Mouse (Mus musculus): ENCODE results near the gene Camkk2. TPM values are rescaled to one million over a fixed set of nuclear protein-coding genes. Genes with fewer than 3 reads are reported as not detected.

Camkk2 gene
- polyA plus RNA-seq, 1 experiment from 2014 or later, result 38.9 TPM

DNA sequence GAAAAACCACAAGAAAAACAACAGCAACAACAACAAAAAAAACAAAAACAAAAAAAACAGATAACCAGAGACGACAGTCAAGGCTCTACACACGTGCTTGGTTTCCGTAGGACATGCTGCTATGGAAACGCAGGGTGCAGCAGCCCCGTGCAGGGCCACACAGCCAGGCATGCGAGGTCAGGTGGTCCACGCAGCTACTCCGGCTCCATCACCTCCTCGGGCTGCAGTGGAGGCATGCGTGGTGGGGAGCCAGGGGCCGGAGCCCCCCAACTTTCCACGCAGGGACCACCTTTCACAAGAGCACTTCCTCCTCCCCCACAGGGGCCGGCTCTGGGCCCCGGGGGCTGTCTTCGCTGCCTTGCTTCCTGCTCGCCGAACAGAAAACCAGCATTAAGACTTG lies 45.3 kb downstream of the Camkk2 start:
- Histone ChIP-seq H3K4me2 (replicated peaks) (peak overlapping the region; percentile 13; the same call in 1 of the 2 replicates), H3K27me3 (no peaks in the 10 kb centered on the region), H3K36me3 (no peaks in the 10 kb centered on the region; the same call in 1 of the 2 replicates), H3K4me3 (replicated peaks) (no peak overlapping the region), H3K4me1 (peaks cover 25% of the 10 kb centered on the region), H3K9me3 (replicated peaks) (no peaks in the 10 kb centered on the region), H3K27ac (replicated peaks) (no peak overlapping the region), H3K9ac (no peak overlapping the region)
- ATAC-seq (ENCODE audit: insufficient number of reproducible peaks, low FRiP score, low TSS enrichment, low read depth), result no peak
- WGBS, result 54% methylated on average over 17 of the region's 17 CpGs

DNA sequence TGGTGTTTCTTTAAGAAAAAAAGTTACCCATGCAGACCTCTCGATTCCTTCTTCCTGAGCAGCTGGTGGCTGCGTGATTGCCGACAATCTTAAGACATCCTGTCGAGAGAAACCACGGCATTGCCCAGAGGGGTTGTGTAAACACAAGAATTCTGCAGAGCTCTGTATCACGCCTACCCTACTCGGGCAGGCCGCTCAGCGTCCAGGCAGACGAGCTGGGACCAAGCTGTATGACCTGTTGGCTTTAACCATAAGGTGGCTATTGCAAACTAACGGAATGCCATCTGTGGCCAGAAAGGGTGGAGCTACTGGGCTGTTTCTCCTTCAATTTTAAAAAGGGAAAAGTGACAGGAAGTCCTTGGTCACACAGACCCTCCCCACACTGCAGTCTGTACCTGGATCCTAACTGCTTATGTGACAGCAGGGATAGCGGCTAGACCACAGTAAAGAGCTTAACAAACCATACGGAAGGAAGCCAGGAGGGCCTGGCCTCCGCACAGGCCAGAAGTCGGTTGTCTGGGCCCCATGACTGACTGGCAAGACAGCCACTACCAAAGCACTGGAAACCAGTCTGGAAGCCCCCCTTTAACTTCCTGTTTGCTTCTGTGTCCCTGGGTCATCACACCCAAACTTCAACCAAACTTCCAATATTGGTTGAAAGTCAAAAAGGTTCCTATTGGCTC lies 47.1 kb downstream of the Camkk2 start:
- no peaks in the 10 kb centered on the region; the same call in 1 of the 2 replicates for H3K36me3 ChIP-seq
- peaks cover 25% of the 10 kb centered on the region for H3K4me1 ChIP-seq
- 23% methylated on average over 15 of the region's 15 CpGs for WGBS
- H3K9me3 ChIP-seq (replicated peaks), result no peaks in the 10 kb centered on the region
- no peak overlapping the region for H3K9ac ChIP-seq
- H3K27ac ChIP-seq (replicated peaks), result peak overlapping the region; percentile 78
- no peak overlapping the region for H3K4me3 ChIP-seq (replicated peaks)
- H3K4me2 ChIP-seq (replicated peaks), result 0 out of 2 replicates have a peak overlapping the region, but pooled peaks have one; percentile 15
- no peaks in the 10 kb centered on the region for H3K27me3 ChIP-seq
- ATAC-seq (ENCODE audit: insufficient number of reproducible peaks, low FRiP score, low TSS enrichment, low read depth), result no peak

DNA sequence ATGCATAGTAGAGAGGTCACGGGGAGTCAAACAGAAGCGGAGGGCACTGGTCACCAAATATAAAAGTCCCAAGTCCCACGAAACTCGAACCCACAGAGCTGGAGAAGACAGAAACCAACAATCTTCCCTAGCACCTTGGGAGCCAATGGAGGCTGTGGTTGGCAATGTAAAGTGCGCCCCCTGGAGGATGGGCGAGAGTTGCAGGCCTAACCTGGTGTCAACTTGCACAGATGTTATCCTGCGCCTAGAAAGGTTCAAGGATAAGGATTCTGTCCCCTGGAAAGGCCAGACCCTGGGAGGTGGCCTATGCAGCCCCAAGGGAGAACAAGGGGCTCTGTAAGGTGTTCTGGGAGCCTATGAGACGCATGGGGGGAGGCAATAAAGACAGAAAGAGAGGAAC lies 47.9 kb downstream of the Camkk2 start:
- no peak for ATAC-seq (ENCODE audit: insufficient number of reproducible peaks, low FRiP score, low TSS enrichment, low read depth)
- H3K4me2 ChIP-seq (replicated peaks), result no peak overlapping the region
- no peak overlapping the region for H3K4me3 ChIP-seq (replicated peaks)
- no peaks in the 10 kb centered on the region for H3K9me3 ChIP-seq (replicated peaks)
- WGBS, result 65% methylated on average over 8 of the region's 8 CpGs
- no peaks in the 10 kb centered on the region; the same call in 1 of the 2 replicates for H3K36me3 ChIP-seq
- peak overlapping the region; percentile 78; the same call in 1 of the 2 replicates for H3K27ac ChIP-seq (replicated peaks)
- peaks cover 25% of the 10 kb centered on the region for H3K4me1 ChIP-seq
- H3K9ac ChIP-seq, result no peak overlapping the region
- no peaks in the 10 kb centered on the region for H3K27me3 ChIP-seq

DNA sequence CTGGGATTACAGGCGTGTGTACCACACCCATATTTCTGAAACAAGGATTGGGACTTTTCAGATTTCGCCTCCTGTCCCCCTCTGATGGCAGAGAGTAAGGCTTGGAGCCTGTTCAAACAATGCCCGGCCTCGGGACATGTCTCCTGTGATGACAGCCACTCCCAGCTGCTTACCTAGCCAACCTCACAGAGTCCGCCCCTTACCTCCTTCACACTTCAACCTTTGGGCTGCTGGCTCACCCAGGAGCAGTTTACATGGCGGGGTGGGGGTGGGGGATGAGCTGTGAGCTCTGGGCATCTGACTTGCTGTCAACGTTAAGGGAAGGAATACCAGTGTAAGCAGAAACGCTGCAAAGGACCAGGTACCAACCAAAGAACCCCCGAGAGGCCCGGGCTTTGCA lies 48.4 kb downstream of the Camkk2 start:
- no peak for ATAC-seq (ENCODE audit: insufficient number of reproducible peaks, low FRiP score, low TSS enrichment, low read depth)
- Histone ChIP-seq H3K36me3 (no peaks in the 10 kb centered on the region; the same call in 1 of the 2 replicates), H3K4me3 (replicated peaks) (no peak overlapping the region), H3K9me3 (replicated peaks) (no peaks in the 10 kb centered on the region), H3K9ac (no peak overlapping the region), H3K27me3 (no peaks in the 10 kb centered on the region), H3K27ac (replicated peaks) (no peak overlapping the region), H3K4me2 (replicated peaks) (no peak overlapping the region), H3K4me1 (peaks cover 25% of the 10 kb centered on the region)
- 69% methylated on average over 10 of the region's 10 CpGs for WGBS

DNA sequence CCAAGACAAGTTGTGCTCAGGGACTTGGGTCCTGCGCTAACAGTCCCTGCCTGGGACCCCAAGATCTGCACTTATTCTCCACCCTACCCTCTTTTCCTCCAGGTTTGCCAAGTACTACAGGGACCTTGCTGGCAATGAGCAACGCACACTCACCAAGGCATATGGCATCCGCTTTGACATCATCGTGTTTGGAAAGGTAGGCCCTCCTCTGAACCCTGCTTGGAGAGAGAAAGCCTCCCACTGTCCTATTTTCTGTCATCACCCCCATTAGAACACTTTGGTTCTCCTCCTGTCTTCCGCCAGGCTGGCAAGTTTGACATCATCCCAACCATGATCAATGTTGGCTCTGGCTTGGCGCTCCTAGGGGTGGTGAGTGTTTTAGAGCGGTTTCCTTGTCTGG lies 52.1 kb downstream of the Camkk2 start:
- Histone ChIP-seq H3K9ac (no peak overlapping the region), H3K27ac (replicated peaks) (no peak overlapping the region), H3K36me3 (no peaks in the 10 kb centered on the region), H3K4me2 (replicated peaks) (no peak overlapping the region), H3K4me1 (peaks cover 11% of the 10 kb centered on the region), H3K9me3 (replicated peaks) (no peaks in the 10 kb centered on the region), H3K4me3 (replicated peaks) (no peak overlapping the region), H3K27me3 (no peaks in the 10 kb centered on the region)
- no peak for ATAC-seq (ENCODE audit: insufficient number of reproducible peaks, low FRiP score, low TSS enrichment, low read depth)
- 90% methylated on average over 7 of the region's 7 CpGs for whole genome bisulfite sequencing

DNA sequence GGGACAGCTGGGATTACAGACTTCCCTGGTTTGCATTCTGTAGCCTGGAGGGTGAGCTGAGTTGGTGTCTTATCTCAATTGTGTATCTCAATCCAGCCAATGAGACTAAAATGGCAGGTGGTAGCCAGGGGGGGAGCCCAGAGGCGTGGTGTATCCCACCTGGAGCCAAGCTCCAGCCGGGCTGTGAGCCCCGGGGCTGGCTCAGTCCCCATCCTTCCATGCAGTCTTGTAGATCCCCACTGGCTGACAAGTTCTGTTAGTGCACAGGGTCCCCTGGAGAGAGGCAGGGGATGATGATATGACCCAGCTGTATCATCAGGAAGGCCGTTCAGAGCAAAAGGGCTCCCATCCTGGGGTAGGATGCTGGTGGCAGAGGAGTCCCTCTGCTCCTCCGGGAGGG lies 52.6 kb downstream of the Camkk2 start:
- H3K4me3 ChIP-seq (replicated peaks), result no peak overlapping the region
- 69% methylated on average over 5 of the region's 5 CpGs for WGBS
- H3K27ac ChIP-seq (replicated peaks), result no peak overlapping the region
- H3K9ac ChIP-seq, result no peak overlapping the region
- 0 out of 2 replicates have a peak, but pooled peaks have one; percentile 13 for ATAC-seq (ENCODE audit: insufficient number of reproducible peaks, low FRiP score, low TSS enrichment, low read depth)
- no peaks in the 10 kb centered on the region for H3K36me3 ChIP-seq
- peaks cover 7% of the 10 kb centered on the region; the same call in 1 of the 2 replicates for H3K4me1 ChIP-seq
- no peaks in the 10 kb centered on the region for H3K9me3 ChIP-seq (replicated peaks)
- no peak overlapping the region for H3K4me2 ChIP-seq (replicated peaks)
- H3K27me3 ChIP-seq, result no peaks in the 10 kb centered on the region

DNA sequence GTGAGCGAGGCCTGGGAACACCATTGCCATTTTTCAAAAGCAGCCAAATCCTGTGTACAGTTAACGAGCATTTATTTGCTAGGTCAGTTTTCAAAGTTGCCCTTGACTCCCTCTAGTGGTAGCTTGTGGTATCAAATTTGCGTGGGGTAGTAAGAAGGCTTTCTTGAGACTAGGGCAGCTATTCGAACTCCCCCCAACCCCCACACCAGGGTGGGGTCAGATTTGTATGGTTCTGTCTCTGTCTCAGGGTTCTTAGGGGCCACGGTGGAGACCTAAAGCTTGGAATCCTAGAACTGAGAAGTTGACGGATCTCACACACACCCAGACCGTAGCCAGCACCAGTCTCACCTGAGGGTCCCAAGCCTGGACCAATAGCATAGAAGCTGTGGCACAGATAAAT lies 53.1 kb downstream of the Camkk2 start:
- ATAC-seq (ENCODE audit: insufficient number of reproducible peaks, low FRiP score, low TSS enrichment, low read depth), result no peak
- 20% methylated on average over 7 of the region's 7 CpGs for WGBS

DNA sequence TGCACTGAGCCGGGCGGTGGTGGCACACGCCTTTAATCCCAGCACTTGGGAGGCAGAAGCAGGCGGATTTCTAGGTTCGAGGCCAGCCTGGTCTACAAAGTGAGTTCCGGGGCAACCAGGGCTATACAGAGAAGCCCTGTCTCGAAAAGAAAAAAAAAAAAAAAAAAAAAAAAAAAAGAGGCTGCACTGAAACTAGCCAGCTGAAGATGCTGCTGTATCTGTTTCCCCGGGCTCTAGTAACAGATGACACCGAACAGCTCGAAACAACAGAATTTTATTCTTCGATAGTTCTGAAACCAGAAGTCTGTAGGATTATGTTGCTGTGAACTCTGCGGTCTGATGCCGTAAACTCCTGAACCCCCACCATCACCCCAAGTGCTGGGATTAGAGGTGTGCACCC lies 53.8 kb downstream of the Camkk2 start:
- H3K4me1 ChIP-seq, result 0 out of 2 replicates have a peak, but pooled peaks cover 3% of the 10 kb centered on the region
- WGBS, result 91% methylated on average over 13 of the region's 13 CpGs

More for the DNA sequence above, 53.1 kb downstream of the Camkk2 start:
- H3K4me3 ChIP-seq (replicated peaks), result no peak overlapping the region
- H3K27ac ChIP-seq (replicated peaks), result no peak overlapping the region
- no peaks in the 10 kb centered on the region for H3K9me3 ChIP-seq (replicated peaks)
- H3K4me2 ChIP-seq (replicated peaks), result no peak overlapping the region
- H3K27me3 ChIP-seq, result no peaks in the 10 kb centered on the region
- H3K9ac ChIP-seq, result no peak overlapping the region
- H3K4me1 ChIP-seq, result 0 out of 2 replicates have a peak, but pooled peaks cover 3% of the 10 kb centered on the region
- H3K36me3 ChIP-seq, result no peaks in the 10 kb centered on the region

DNA sequence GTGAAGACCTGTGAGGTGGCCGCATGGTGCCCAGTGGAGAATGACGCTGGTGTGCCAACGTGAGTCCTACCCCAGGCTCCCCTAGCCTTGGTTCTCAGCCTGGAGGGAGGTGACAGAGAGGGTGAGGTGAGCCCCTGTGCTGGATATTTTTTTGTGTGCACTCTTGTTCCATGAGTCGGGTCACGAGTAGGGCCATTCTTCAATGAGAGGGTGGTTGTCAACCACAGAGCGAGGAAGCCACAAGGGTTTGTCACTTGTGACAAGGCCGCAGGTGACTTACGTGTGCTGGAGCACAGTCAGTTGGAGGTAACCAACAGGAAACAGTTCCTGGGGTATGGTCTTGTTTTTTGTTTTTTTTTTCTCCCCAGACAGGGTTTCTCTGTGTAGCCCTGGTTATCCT lies 60.0 kb downstream of the Camkk2 start:
- H3K9ac ChIP-seq, result no peak overlapping the region
- no peaks in the 10 kb centered on the region for H3K27me3 ChIP-seq
- no peaks in the 10 kb centered on the region for H3K36me3 ChIP-seq
- H3K4me3 ChIP-seq (replicated peaks), result no peak overlapping the region
- no peak overlapping the region for H3K27ac ChIP-seq (replicated peaks)
- H3K4me2 ChIP-seq (replicated peaks), result no peak overlapping the region
- H3K4me1 ChIP-seq, result no peaks in the 10 kb centered on the region
- 94% methylated on average over 8 of the region's 8 CpGs for whole genome bisulfite sequencing
- no peak; the same call in 1 of the 2 replicates for ATAC-seq (ENCODE audit: insufficient number of reproducible peaks, low FRiP score, low TSS enrichment, low read depth)
- H3K9me3 ChIP-seq (replicated peaks), result no peaks in the 10 kb centered on the region

More for the DNA sequence above, 53.8 kb downstream of the Camkk2 start:
- Histone ChIP-seq H3K4me2 (replicated peaks) (no peak overlapping the region), H3K9me3 (replicated peaks) (no peaks in the 10 kb centered on the region), H3K27me3 (no peaks in the 10 kb centered on the region), H3K36me3 (no peaks in the 10 kb centered on the region), H3K27ac (replicated peaks) (no peak overlapping the region), H3K4me3 (replicated peaks) (no peak overlapping the region), H3K9ac (no peak overlapping the region)
- ATAC-seq (ENCODE audit: insufficient number of reproducible peaks, low FRiP score, low TSS enrichment, low read depth), result no peak

DNA sequence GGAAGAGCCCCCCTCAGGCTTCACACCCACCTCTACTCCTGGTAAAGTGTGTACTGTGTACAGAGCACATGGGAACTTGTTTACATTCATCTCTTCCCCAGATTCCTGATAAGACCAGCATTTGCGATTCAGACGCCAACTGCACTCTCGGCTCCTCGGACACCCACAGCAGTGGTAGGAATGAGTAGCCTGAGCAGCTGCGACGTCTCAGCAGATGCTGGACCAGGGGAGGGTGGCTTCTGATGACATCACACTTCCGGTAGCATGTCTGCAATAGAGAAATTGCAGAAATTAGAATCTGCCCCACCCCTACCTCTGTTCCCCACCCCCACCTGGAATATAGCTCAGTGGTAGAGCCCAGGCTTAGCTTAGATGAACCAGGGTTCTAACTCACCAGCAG lies 60.8 kb downstream of the Camkk2 start:
- 67% methylated on average over 7 of the region's 7 CpGs for WGBS
- no peak for ATAC-seq (ENCODE audit: insufficient number of reproducible peaks, low FRiP score, low TSS enrichment, low read depth)
- Histone ChIP-seq H3K27ac (replicated peaks) (no peak overlapping the region), H3K36me3 (no peaks in the 10 kb centered on the region), H3K4me3 (replicated peaks) (no peak overlapping the region), H3K4me2 (replicated peaks) (no peak overlapping the region), H3K4me1 (no peaks in the 10 kb centered on the region), H3K9me3 (replicated peaks) (no peaks in the 10 kb centered on the region), H3K27me3 (no peaks in the 10 kb centered on the region), H3K9ac (no peak overlapping the region)

DNA sequence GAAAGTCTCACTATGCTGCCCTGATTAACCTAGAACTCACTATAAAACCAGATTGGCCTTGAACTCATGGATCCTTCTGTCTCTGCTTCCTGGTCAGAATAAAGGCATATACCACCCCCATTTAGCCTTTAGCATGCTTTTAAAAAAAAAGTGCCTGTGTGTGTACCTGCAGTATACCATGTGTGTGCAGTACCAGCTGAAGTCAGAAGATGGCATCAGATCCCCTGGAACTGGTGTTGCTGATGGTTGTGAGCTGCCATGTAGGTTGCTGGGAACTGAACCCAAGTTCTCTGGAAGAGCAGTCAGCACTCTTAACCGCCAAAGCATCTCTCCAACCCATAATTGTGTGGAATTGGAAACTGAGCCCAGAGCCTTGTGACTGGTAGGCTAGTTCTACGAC lies 62.4 kb downstream of the Camkk2 start:
- no peaks in the 10 kb centered on the region for H3K9me3 ChIP-seq (replicated peaks)
- 96% methylated on average over 2 of the region's 2 CpGs for WGBS
- no peak overlapping the region for H3K4me2 ChIP-seq (replicated peaks)
- H3K27me3 ChIP-seq, result no peaks in the 10 kb centered on the region
- ATAC-seq (ENCODE audit: insufficient number of reproducible peaks, low FRiP score, low TSS enrichment, low read depth), result no peak
- H3K9ac ChIP-seq, result no peak overlapping the region
- H3K4me3 ChIP-seq (replicated peaks), result no peak overlapping the region
- H3K36me3 ChIP-seq, result no peaks in the 10 kb centered on the region
- no peaks in the 10 kb centered on the region for H3K4me1 ChIP-seq
- no peak overlapping the region for H3K27ac ChIP-seq (replicated peaks)

DNA sequence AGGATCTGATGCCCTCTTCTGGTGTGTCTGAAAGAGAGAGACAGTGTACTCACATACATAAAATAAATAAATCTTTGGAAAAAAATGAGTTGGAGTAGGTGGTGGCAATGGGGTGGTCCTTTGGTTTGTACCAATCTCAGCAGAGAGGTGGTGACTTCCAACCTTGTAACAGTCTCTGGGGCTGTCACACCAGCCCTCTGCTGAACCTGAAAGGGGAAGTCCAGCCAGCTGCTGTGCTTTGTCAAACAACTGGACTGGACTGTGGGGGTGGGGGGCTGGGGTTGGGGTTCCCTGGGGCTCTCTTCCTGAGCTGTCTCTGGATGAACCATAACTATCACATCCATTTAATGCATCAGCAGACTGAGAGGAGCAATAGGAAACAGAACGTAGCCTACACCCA lies 63.5 kb downstream of the Camkk2 start:
- no peak for ATAC-seq (ENCODE audit: insufficient number of reproducible peaks, low FRiP score, low TSS enrichment, low read depth)
- Histone ChIP-seq H3K27ac (replicated peaks) (no peak overlapping the region), H3K27me3 (no peaks in the 10 kb centered on the region), H3K4me1 (no peaks in the 10 kb centered on the region), H3K36me3 (no peaks in the 10 kb centered on the region), H3K9ac (no peak overlapping the region), H3K4me3 (replicated peaks) (no peak overlapping the region), H3K9me3 (replicated peaks) (no peaks in the 10 kb centered on the region), H3K4me2 (replicated peaks) (no peak overlapping the region)
- WGBS, result 70% methylated on average over 1 of the region's 1 CpGs

Data from embryonic facial prominence, embryonic 15.5 days (tissue).